ENCODE assay signal across 8 mouse cellular contexts in genomic region chr10:81494260-81495041, GRCm38 (mm10). TPM values are rescaled to one million over a fixed set of nuclear protein-coding genes. Genes with fewer than 3 reads are reported as not detected.
DNase-seq lines count a peak whose midpoint lies in the region; ATAC-seq and TF ChIP-seq lines count a peak whose summit lies in the region.

No protein-coding gene starts in this region.

- ATAC-seq in granulocyte monocyte progenitor cell, adult 5-6 weeks (replicated peaks; ENCODE audit: poor library complexity, severe bottlenecking): peak; percentile 53

- no peak overlapping the region for H3K4me3 ChIP-seq in layer of hippocampus, adult 2 months

- no peak for TF ChIP-seq CTCF in layer of hippocampus, adult 2 months (conservative IDR thresholded peaks at IDR 0.05)

- no peak overlapping the region for H3K27ac ChIP-seq in layer of hippocampus, adult 2 months

- DNase-seq in cerebellum, adult 8-10 months: peak; percentile 23
- DNase-seq in cerebellum, postnatal 36 days: no peak
- DNase-seq in 416B (ENCODE audit: low read depth): peak; percentile 72
- DNase-seq in lung, postnatal 36 days: peak; percentile 56
- no peak for DNase-seq in thymus, postnatal 36 days
- DNase-seq in right cerebral cortex, postnatal 36 days (ENCODE audit: low spot score in 2 of 2): no peak
- no peak for DNase-seq in layer of hippocampus, adult 2 months (ENCODE audit: low spot score in 2 of 2)

RNA-seq across cellular contexts. Expression of gene Ncln, which starts 1.7 kb away (rescaled TPM):
- total RNA-seq in granulocyte monocyte progenitor cell, adult 5-6 weeks (2014; fragmentation: Nextera tagmentation): 124 and 140 TPM in 2 replicates
- 83.1 and 128 TPM in 2 replicates for total RNA-seq in granulocyte monocyte progenitor cell, adult 5-6 weeks (2017)
- 10 to 100 TPM; 83.1 to 93.5 TPM for total RNA-seq in layer of hippocampus, adult 2 months (2021)

RNA-seq across cellular contexts. Expression of gene S1pr4, which starts 5.5 kb away (rescaled TPM):
- 7.8 and 10.5 TPM in 2 replicates for total RNA-seq in granulocyte monocyte progenitor cell, adult 5-6 weeks (2014; fragmentation: Nextera tagmentation)
- total RNA-seq in granulocyte monocyte progenitor cell, adult 5-6 weeks (2017): 7.0 and 9.2 TPM in 2 replicates
- total RNA-seq in layer of hippocampus, adult 2 months (2021): under 1 TPM; 0.39 to 0.95 TPM

RNA-seq across cellular contexts. Expression of gene Celf5, which starts 11.9 kb away (rescaled TPM):
- total RNA-seq in granulocyte monocyte progenitor cell, adult 5-6 weeks (2014; fragmentation: Nextera tagmentation): not detected in 2 replicates
- total RNA-seq in granulocyte monocyte progenitor cell, adult 5-6 weeks (2017): not detected in 2 replicates
- total RNA-seq in layer of hippocampus, adult 2 months (2021): 100 to 1,000 TPM; 286 to 287 TPM

RNA-seq across cellular contexts. Expression of gene Gna15, which starts 29.6 kb away (rescaled TPM):
- 30.0 and 31.7 TPM in 2 replicates for total RNA-seq in granulocyte monocyte progenitor cell, adult 5-6 weeks (2014; fragmentation: Nextera tagmentation)
- 23.8 and 34.6 TPM in 2 replicates for total RNA-seq in granulocyte monocyte progenitor cell, adult 5-6 weeks (2017)
- total RNA-seq in layer of hippocampus, adult 2 months (2021): 1 to 10 TPM; 1.9 to 2.5 TPM

RNA-seq across cellular contexts. Expression of gene Nfic, which starts 39.0 kb away (rescaled TPM):
- total RNA-seq in granulocyte monocyte progenitor cell, adult 5-6 weeks (2014; fragmentation: Nextera tagmentation): 39.6 and 41.7 TPM in 2 replicates
- total RNA-seq in granulocyte monocyte progenitor cell, adult 5-6 weeks (2017): 5.3 and 10.5 TPM in 2 replicates
- 10 to 100 TPM; 60.0 to 60.1 TPM for total RNA-seq in layer of hippocampus, adult 2 months (2021)

Comparison
In these comparisons a context has a peak if more than half of its experiments do, and no peak if none do; other contexts are left out.
1. DNase-seq: peak in cerebellum, adult 8-10 months (single experiment), 416B (single experiment) and lung, postnatal 36 days (single experiment); none in cerebellum, postnatal 36 days (0 of 2), thymus, postnatal 36 days (0 of 2), right cerebral cortex, postnatal 36 days (0 of 2) and layer of hippocampus, adult 2 months (0 of 2).
2. RNA of gene S1pr4, which starts 5.5 kb away (total RNA-seq): 7.0 to 10.5 TPM in granulocyte monocyte progenitor cell, adult 5-6 weeks; 0.39 to 0.95 TPM in layer of hippocampus, adult 2 months; every median in the first group is over 4 times any median in the second.
3. RNA of gene Celf5, which starts 11.9 kb away (total RNA-seq): 286 to 287 TPM in layer of hippocampus, adult 2 months; not detected in granulocyte monocyte progenitor cell, adult 5-6 weeks; every median in the first group is over 100 times any median in the second.